Mouse (Mus musculus) spleen, adult 2 months (tissue): ENCODE results near the gene Boc.

Experiments used
- CTCF ChIP-seq: fragments of 200-500 bp; IDR thresholded peaks from 2 replicates; pipeline ENCODE4 v1.5.1; 2011; ENCODE audit warnings: mild to moderate bottlenecking, inconsistent platforms; ENCODE audit not compliant: insufficient read depth, insufficient read length, insufficient replicate concordance; ENCODE audit errors: extremely low read depth
- POLR2A ChIP-seq: fragments of 200-500 bp; IDR thresholded peaks from 2 replicates; pipeline ENCODE4 v1.6.1; 2011; ENCODE audit warnings: low read depth, low read length, inconsistent platforms

DNA sequence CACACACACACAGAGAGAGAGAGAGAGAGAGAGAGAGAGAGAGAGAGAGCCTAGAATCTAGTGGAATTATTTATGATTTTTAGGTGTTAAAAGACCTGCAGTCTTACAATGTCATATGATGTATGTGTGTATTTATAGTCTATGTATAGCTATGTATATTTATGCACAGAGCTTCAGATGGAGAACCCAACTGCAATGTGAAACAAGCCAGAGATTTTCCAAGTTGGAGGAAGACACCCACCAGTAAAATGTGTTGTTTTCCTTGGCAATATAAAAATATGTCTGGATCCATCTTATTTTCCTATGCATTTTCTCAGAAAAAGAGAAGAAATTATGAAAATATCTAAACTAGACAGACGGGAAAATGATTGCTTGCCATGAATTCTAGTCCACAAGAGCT, 32.7 kb downstream of the Boc start:
- TF ChIP-seq CTCF = no peak
- TF ChIP-seq POLR2A = no peak
